Mouse (Mus musculus) stomach, embryonic 15.5 days (tissue): ENCODE measurements around the gene Snrnp70. TPM values are rescaled to one million over a fixed set of nuclear protein-coding genes. Genes with fewer than 3 reads are reported as not detected.
A peak's percentile ranks its signal among the peaks of the same experiment; 100 is the strongest.
"Not testable (repeated sequence)": the region's sequence is repeated elsewhere in the genome, so short reads cannot be mapped to it uniquely, and the experiment has no call there.

ENCODE experiments used
- ATAC-seq: fragments of 200-750 bp; cut with Nextera tagmentation; 2 replicates; pipeline ENCODE4 v1.8.0; 2017; ENCODE audit warnings: low read depth, moderate number of reproducible peaks, moderate TSS enrichment; ENCODE audit not compliant: insufficient read depth, low FRiP score
- H3K27ac ChIP-seq: fragments of 300-500 bp; sonication (generic); 2 replicates; pipeline ENCODE4 v1.5.1; 2015; ENCODE audit warnings: mild to moderate bottlenecking, inconsistent platforms
- H3K27me3 ChIP-seq: fragments of 300-500 bp; sonication (generic); replicated peaks from 2 replicates; pipeline ENCODE4 v1.6.1; 2015; ENCODE audit warnings: inconsistent platforms
- H3K36me3 ChIP-seq: fragments of 300-500 bp; sonication (generic); 2 replicates; pipeline ENCODE4 v1.6.1; 2015; ENCODE audit warnings: inconsistent platforms
- H3K4me1 ChIP-seq: fragments of 300-500 bp; sonication (generic); 2 replicates; pipeline ENCODE4 v1.6.1; 2015; ENCODE audit warnings: inconsistent platforms
- H3K4me2 ChIP-seq: fragments of 300-500 bp; sonication (generic); 2 replicates; pipeline ENCODE4 v1.6.1; 2015; ENCODE audit warnings: mild to moderate bottlenecking, inconsistent platforms
- H3K4me3 ChIP-seq: fragments of 300-500 bp; sonication (generic); replicated peaks from 2 replicates; pipeline ENCODE4 v1.5.1; 2015; ENCODE audit warnings: inconsistent platforms
- H3K9ac ChIP-seq: fragments of 300-500 bp; sonication (generic); 2 replicates; pipeline ENCODE4 v1.6.1; 2015; ENCODE audit warnings: inconsistent platforms
- H3K9me3 ChIP-seq: fragments of 300-500 bp; sonication (generic); 2 replicates; pipeline ENCODE4 v1.6.1; 2016; ENCODE audit warnings: inconsistent platforms
- WGBS: fragments of 180-500 bp; shearing (Covaris S2); methylation state at CpG from one replicate; pipeline ENCODE4 v1.1.7; 2015; 5-methylcytosine and 5-hydroxymethylcytosine counted together
- polyA plus RNA-seq: library from polyadenylated mRNA; unstranded; fragments of >200 nt; fragmentation: Nextera tagmentation; extraction: Ambion mirVana; gene quantifications from 2 replicates; pipeline ENCODE4 v1.2.1, GENCODE M21; 2015

Gene Snrnp70
- polyA plus RNA-seq, 1 experiment from 2014 or later: 247 TPM

DNA sequence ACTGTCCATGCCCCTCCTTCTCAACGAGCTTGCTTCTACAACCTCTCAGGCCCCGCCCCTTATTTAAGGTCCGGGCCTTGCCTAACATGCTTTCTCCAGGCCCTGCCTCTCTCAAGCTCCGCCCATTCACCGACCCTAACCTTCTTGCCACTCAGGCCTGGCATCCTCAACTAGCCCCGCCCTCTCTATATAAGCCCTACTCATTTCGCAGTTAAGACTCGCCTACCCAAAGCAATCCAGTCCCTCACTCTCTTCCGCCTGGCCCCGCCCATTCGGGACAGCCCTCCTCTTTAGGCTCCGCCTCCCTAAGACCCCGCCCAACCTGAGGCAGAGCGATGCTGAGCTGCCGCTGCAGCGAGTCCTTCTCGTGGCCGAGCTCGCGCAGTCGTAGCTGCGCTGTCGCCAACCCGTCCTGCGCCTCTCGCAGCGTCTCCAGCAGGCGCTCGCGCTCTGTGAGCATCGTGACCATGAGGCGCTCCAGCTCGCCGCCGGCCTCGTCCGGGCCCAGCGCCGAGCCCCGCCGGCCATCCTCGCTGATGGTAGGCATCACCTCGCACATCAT is 34.2 kb downstream of the Snrnp70 start:
- Histone ChIP-seq H3K36me3 (no peaks in the 10 kb centered on the region), H3K4me1 (peaks cover 20% of the 10 kb centered on the region), H3K27me3 (peaks cover 47% of the 10 kb centered on the region), H3K4me2 (peak overlapping the region; percentile 92), H3K27ac (0 out of 2 replicates have a peak overlapping the region, but pooled peaks have one; percentile 19), H3K9me3 (no peaks in the 10 kb centered on the region), H3K9ac (no peak overlapping the region; the same call in 1 of the 2 replicates), H3K4me3 (peak overlapping the region; percentile 48)
- peak; percentile 82 for ATAC-seq
- WGBS: 1% methylated on average over 43 of the region's 43 CpGs

DNA sequence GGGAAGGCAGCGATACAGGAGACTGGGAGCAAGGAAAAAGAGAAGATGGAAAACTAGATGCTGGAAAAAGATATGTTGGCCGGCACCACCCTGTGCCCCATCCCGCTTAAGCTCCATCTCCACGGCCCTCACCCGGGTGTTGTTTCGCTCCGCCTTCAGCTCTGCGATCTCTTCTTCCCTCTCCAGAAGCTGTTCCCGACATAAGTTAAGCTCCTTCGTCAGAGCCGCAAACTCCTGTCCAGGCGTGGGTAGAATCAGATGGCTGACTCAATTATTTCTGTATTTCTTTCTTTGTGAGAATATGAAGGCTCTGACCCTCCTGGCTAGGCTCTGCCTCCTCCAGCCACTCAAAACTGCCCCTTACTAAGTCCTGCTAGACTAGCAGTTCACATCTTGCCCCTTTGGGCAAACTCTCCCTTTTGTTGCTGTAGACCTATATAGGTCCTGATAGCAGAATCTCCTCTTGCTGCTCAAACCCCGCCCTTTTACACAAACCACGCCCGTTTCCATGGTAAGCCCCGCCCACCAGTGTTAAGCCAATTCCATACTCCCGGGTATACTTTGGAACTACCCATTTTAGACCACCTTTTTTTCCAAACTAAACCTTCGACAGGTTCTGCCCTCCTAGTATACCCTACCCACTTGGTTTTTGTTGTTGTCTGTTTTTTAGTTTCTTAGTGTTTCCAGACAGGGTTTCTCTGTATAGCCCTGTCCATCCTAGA is 35.0 kb downstream of the Snrnp70 start:
- 47% methylated on average over 18 of the region's 18 CpGs for WGBS
- peaks cover 39% of the 10 kb centered on the region for H3K27me3 ChIP-seq
- no peak overlapping the region for H3K27ac ChIP-seq
- ATAC-seq: no peak; the same call in 1 of the 2 replicates
- H3K4me1 ChIP-seq: peaks cover 14% of the 10 kb centered on the region
- no peak overlapping the region for H3K9ac ChIP-seq
- H3K4me3 ChIP-seq: peak overlapping the region; percentile 48; the same call in 1 of the 2 replicates
- no peaks in the 10 kb centered on the region for H3K9me3 ChIP-seq
- H3K36me3 ChIP-seq: no peaks in the 10 kb centered on the region
- H3K4me2 ChIP-seq: peak overlapping the region; percentile 92; the same call in 1 of the 2 replicates

DNA sequence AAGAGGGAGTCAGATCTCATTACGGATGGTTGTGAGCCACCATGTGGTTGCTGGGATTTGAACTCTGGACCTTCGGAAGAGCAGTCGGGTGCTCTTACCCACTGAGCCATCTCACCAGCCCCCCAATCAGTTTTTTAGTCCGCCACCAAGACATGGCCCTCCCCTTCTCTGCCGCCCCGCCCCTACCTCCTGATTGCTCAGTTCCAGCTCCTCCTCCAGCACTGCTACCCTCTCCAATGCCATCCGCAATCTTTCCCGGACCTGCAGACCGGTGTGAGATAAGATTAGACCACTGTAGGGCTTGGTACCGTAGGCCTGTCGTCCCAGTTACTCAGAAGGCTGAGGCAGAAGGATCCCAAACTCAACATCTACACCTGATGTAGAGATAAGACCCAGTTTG is 36.5 kb downstream of the Snrnp70 start:
- not testable (repeated sequence) for H3K36me3 ChIP-seq, H3K4me2 ChIP-seq, H3K9me3 ChIP-seq, ATAC-seq, H3K4me3 ChIP-seq, H3K27ac ChIP-seq, H3K9ac ChIP-seq
- Histone ChIP-seq H3K27me3 (peaks cover 32% of the 10 kb centered on the region), H3K4me1 (peaks cover 14% of the 10 kb centered on the region)
- WGBS: 61% methylated on average over 11 of the region's 11 CpGs

DNA sequence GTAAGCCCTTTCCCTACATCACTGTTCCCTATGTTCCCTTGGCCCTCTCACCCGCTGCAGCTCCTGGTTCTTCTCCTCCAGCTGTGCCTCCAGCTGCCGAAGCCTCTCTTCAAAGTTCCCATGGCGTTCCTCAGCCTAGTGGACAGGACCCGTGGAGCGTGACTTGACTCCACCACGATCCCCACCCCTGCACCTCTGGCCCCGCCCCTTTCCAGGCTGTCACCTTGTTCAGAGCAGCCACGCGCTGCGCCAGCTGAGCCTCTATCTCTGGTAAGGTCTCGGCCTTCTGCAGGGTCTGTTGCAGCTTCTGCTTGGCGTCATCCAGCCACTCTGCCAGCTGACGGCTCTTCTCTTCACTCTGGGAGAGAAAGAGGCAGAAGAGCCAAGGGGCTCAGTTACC is 39.5 kb downstream of the Snrnp70 start:
- no peak overlapping the region for H3K4me2 ChIP-seq
- no peak overlapping the region for H3K4me3 ChIP-seq
- no peaks in the 10 kb centered on the region for H3K36me3 ChIP-seq
- no peaks in the 10 kb centered on the region for H3K9me3 ChIP-seq
- H3K9ac ChIP-seq: no peak overlapping the region
- H3K27ac ChIP-seq: no peak overlapping the region
- 53% methylated on average over 13 of the region's 13 CpGs for WGBS
- no peak for ATAC-seq
- H3K4me1 ChIP-seq: no peaks in the 10 kb centered on the region; the same call in 1 of the 2 replicates
- H3K27me3 ChIP-seq: peaks cover 10% of the 10 kb centered on the region

DNA sequence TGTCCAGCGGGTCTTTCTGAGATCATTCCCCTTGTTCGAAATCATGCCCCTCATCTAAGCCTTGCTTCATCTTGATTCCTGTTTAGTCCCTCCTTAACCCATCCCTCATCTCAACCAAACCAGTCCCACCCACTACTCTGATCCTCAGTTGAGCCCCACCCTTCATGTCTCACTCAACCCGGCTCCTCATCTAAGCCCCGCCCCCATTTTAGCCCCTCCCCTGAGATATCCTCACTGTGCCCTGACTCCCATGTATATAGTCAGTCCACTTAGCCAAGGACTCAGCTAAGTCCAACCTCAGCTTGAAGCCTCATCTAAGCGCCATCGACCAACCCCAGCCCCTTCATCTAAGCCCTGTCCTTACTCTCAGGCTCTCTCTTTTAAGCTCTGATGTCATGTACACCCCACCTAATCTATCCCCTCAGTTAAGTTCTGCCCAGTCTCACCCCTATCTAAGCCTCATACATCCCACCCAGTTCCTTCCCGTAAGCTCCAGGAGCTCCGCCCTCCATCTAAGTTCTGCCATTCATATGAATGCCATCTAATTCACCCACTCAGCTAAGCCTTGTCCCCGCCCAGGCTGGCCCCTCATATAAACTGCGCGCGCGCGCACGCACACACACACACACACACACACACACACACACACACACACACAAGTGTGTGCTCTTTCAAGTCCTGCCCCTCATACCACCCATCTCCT is 40.1 kb downstream of the Snrnp70 start:
- ATAC-seq: no peak
- no peak overlapping the region for H3K9ac ChIP-seq
- H3K4me3 ChIP-seq: no peak overlapping the region
- H3K9me3 ChIP-seq: no peaks in the 10 kb centered on the region
- H3K4me1 ChIP-seq: no peaks in the 10 kb centered on the region
- H3K27ac ChIP-seq: no peak overlapping the region
- 0 out of 2 replicates have a peak, but pooled peaks cover 5% of the 10 kb centered on the region for H3K27me3 ChIP-seq
- H3K4me2 ChIP-seq: no peak overlapping the region
- WGBS: 65% methylated on average over 15 of the region's 15 CpGs
- H3K36me3 ChIP-seq: no peaks in the 10 kb centered on the region

DNA sequence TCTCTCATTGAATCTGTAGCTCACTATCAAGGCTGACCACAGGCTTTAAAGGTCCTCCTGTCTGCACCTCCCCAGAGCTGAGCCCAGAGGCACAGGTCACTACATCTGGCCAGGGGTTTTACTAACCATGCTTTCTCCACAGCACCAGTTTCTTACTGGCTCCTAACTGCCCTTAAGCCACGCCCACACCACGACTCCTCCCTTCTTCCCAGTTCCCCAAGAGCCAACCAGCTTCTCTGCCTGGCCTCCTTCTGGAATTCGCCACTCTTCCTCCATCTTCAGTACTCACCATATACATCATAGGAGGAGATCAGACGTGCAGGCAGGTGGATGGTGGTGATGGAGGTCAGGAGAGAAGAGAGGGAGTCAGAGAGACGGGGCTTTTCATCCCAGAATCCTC is 42.5 kb downstream of the Snrnp70 start:
- H3K27me3 ChIP-seq: no peaks in the 10 kb centered on the region
- H3K27ac ChIP-seq: no peak overlapping the region
- no peak for ATAC-seq
- no peaks in the 10 kb centered on the region for H3K9me3 ChIP-seq
- no peak overlapping the region for H3K9ac ChIP-seq
- H3K4me3 ChIP-seq: no peak overlapping the region
- H3K4me1 ChIP-seq: no peaks in the 10 kb centered on the region
- 18% methylated on average over 5 of the region's 5 CpGs for WGBS
- H3K4me2 ChIP-seq: no peak overlapping the region
- no peaks in the 10 kb centered on the region for H3K36me3 ChIP-seq

DNA sequence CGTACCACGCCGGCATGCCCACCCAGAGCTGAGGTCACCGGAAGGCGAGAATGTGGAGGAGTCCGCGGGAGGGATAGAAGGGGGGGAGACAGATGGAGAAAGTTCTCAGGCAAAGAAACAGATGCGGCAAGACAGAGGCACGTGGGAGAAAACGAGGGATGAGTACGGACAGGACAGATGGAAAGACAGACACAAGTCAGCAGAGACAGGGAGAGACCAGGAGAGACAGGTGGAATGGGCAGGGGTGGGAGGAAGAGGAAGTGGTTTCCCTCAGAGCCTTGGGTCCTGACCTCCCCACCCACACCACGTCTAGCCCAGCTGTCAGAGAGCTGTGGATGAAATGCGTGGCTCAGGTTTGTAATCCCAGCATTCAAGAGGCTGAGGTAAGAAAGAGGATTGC is 48.6 kb downstream of the Snrnp70 start:
- H3K27ac ChIP-seq: no peak overlapping the region
- 72% methylated on average over 13 of the region's 13 CpGs for WGBS
- no peaks in the 10 kb centered on the region for H3K9me3 ChIP-seq
- no peaks in the 10 kb centered on the region for H3K27me3 ChIP-seq
- H3K4me2 ChIP-seq: no peak overlapping the region
- H3K9ac ChIP-seq: no peak overlapping the region
- H3K4me1 ChIP-seq: no peaks in the 10 kb centered on the region
- H3K4me3 ChIP-seq: no peak overlapping the region
- H3K36me3 ChIP-seq: no peaks in the 10 kb centered on the region
- no peak for ATAC-seq

DNA sequence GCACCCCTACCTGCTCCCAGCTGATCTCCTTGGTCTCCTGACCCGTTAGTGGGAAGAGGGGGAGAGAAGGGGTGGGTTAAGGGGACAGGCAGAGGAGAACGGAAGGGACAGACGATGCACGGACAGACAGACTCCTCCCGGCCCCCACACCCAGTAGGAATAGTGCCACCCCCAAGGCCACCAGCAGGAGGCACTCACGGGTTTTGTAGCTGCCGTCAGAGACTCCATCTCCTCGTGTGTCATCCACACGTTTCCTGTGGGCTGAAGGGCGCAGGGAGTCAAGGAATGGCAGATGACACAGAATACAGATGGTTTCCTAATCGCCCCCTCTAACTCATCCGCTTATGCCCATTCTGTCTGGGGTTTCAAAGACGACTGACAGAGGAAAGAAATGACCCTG is 52.0 kb downstream of the Snrnp70 start:
- H3K4me3 ChIP-seq: no peak overlapping the region
- WGBS: 21% methylated on average over 13 of the region's 13 CpGs
- no peak for ATAC-seq
- no peaks in the 10 kb centered on the region for H3K36me3 ChIP-seq
- no peak overlapping the region for H3K9ac ChIP-seq
- H3K4me2 ChIP-seq: no peak overlapping the region
- H3K27ac ChIP-seq: no peak overlapping the region
- no peaks in the 10 kb centered on the region for H3K27me3 ChIP-seq
- peaks cover 26% of the 10 kb centered on the region for H3K4me1 ChIP-seq
- no peaks in the 10 kb centered on the region for H3K9me3 ChIP-seq

DNA sequence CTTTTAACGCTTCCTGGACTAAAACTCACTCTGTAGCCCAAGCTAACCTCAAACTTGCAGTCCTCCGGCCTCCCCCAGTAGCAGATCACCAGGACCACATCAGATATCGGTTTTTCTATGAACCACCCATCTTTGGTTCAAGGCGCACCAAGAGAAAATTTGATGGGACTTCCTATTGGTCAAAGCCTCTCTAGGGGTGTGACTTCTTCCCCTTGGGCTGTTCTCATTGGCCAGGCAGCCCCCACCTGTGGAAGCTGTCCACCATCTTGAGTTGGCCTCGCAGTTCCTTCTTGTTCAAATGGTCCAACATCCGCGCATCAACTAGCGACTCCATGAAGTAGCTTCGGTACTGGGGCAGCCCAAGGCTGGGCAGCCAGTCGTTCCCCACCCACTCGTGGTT is 53.5 kb downstream of the Snrnp70 start:
- no peak for ATAC-seq
- WGBS: 87% methylated on average over 11 of the region's 11 CpGs

DNA sequence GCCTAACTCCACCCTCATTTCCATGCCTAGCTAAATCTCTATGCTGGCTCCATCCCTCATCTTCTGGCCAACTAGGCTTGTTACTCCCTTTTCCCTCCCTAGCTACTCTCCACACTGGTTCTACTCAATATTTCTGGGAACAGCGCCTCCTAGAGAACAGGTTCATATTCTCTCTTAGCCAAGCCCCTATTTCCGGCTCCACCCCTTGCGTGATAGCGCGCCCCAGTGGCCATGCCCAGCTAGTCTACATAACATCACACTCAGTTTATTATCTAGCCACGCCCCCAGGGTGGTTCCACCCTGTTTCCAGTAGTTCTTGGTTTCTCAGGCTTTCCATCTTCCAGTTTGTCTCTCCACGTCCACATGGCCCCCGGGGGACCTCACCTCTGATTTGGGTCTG is 54.2 kb downstream of the Snrnp70 start:
- Histone ChIP-seq H3K4me3 (peak overlapping the region; percentile 58; the same call in 1 of the 2 replicates), H3K27ac (peak overlapping the region; percentile 51), H3K9me3 (no peaks in the 10 kb centered on the region), H3K9ac (no peak overlapping the region), H3K27me3 (no peaks in the 10 kb centered on the region), H3K4me2 (peak overlapping the region; percentile 91), H3K4me1 (peaks cover 38% of the 10 kb centered on the region), H3K36me3 (no peaks in the 10 kb centered on the region)
- ATAC-seq: peak; percentile 13; the same call in 1 of the 2 replicates
- 3% methylated on average over 8 of the region's 8 CpGs for WGBS

More for the DNA sequence above, 53.5 kb downstream of the Snrnp70 start:
- Histone ChIP-seq H3K27me3 (no peaks in the 10 kb centered on the region), H3K4me1 (peaks cover 38% of the 10 kb centered on the region), H3K4me3 (no peak overlapping the region), H3K9ac (no peak overlapping the region), H3K4me2 (no peak overlapping the region), H3K36me3 (no peaks in the 10 kb centered on the region), H3K9me3 (no peaks in the 10 kb centered on the region), H3K27ac (no peak overlapping the region)

DNA sequence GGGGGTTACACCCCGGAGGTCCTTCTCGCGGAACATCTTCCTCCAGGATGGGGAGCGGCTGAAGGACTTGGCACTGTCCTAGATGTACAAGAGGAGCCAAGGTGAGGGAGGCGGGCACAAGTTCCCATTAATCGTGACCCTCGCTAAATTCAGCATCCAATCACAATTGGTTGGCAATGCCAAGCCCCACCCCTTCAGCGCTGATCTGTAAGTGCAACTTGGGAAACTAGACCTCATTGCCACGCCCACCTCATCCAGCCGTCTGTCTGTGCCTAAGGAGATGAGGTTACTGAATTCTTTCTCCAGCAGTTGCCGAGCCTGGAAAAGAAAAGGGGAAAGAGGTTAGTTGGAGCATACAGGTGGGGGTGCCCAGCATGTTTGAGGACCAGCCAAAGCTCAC is 54.9 kb downstream of the Snrnp70 start:
- H3K36me3 ChIP-seq: no peaks in the 10 kb centered on the region
- H3K9me3 ChIP-seq: no peaks in the 10 kb centered on the region
- WGBS: 3% methylated on average over 11 of the region's 11 CpGs
- peaks cover 38% of the 10 kb centered on the region for H3K4me1 ChIP-seq
- H3K27ac ChIP-seq: peak overlapping the region; percentile 51
- no peak for ATAC-seq
- H3K9ac ChIP-seq: no peak overlapping the region
- no peaks in the 10 kb centered on the region for H3K27me3 ChIP-seq
- peak overlapping the region; percentile 58 for H3K4me3 ChIP-seq
- peak overlapping the region; percentile 91 for H3K4me2 ChIP-seq

DNA sequence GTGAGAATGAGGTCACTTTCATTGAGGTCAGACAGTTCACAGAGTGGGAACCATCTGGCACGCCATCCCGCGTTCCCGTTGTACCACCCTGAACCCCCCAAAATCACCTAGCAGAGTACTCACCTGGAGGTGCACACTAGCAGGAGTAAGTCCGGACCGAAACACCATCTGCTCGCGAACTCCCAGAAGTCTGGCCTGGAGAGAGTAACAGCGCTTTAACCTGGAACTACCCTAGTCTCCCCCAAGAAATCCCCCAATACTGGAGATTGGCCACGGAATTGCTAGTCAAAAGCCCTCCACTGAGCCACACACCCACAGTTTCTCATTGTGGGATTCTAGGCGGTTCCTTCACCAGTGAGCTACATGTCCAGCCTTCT is 55.5 kb downstream of the Snrnp70 start:
- under 1% methylated on average over 11 of the region's 11 CpGs for WGBS
- Histone ChIP-seq H3K4me1 (peaks cover 41% of the 10 kb centered on the region), H3K36me3 (no peaks in the 10 kb centered on the region), H3K4me3 (peak overlapping the region; percentile 58), H3K9me3 (no peaks in the 10 kb centered on the region), H3K4me2 (peak overlapping the region; percentile 91), H3K27me3 (no peaks in the 10 kb centered on the region), H3K9ac (no peak overlapping the region), H3K27ac (peak overlapping the region; percentile 51)
- no peak for ATAC-seq
